Mouse (Mus musculus) T-helper 1 cell (primary cell): ENCODE measurements at regions not wholly inside any gene's neighbourhood (a gene's known extent, or its start where the extent isn't known, plus 50 kb on each side); places are given as distances from the start of the nearest gene placed in this dataset.
"Not testable (repeated sequence)": the region's sequence is repeated elsewhere in the genome, so short reads cannot be mapped to it uniquely, and the experiment has no call there.

Source experiments
- in situ Hi-C: fragments of 300-600 bp; cut with MboI, MseI; formaldehyde crosslinking; loops from one replicate; pipeline ENCODE4 v1.15.1; 2025; ENCODE audit warnings: high pct_unique_total_duplicates

DNA sequence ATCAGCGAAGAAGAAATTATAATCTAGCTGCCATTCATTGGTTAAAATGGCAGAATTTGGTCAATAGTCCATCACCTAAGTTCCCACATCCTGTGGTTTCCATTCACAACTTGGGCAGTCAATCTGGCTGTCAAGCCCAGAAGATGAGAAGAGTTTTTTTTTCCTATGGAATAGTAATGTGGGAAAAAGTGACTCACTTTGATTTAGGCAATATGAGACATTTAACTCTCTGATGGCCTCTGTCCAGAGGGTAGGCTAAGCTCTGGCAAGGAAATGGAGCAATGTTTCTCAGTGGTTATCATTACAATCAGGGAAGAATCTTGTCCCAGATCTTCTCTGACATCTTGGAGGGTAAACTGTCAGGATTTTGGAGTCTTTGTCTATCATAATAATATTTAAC, 367.9 kb downstream of the Ets1 start:
- in situ Hi-C loops: no loop called here

DNA sequence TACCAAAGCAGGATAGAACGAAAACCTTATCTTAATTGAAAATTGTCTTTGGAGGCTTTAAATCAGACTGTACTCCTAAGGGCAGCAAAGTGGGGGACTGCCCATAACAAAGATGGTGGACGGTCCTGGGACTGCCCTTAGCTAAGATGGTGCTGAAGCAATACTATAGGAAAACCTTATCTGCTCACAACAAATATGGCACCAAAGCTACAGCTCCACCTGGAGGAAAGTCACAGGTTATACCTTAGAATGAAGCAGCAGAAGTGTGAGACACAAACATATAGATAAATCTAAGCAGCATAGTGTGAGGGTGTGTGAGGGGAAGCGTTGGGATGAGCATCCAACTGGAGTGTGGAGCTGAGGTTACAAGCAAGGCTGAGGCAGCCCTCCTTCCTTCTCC, 368.5 kb downstream of the Ets1 start:
- in situ Hi-C loops: no loop called here

DNA sequence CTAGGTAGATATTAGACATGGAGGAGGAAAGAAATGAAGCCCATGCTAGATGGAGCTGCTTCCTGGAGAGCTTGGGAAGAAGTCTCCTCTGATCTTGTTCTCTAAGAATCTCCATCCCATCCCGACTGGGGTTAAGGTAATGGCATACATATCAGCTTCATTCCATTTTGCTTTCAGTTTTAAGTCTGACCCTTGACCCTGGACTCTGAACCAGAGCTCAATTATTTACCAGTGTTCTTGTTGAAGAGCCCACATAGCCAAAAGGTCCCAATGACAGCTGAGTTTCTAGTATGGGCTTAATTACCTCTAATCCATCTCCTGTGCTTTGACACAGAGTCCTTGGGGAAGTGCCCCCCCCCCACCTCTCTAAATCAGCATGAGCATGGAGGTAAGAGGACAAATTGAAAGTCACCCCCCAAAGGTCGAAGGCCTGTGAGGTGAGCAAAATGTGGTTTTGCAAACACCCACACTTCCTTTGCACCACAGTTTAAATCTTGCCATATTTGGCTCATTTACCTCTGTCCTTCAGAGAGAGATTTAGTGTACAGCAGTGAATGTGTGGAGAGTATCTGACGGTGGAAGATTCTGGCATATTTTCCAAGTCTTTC, 371.5 kb downstream of the Ets1 start:
- in situ Hi-C loops: no loop called here

DNA sequence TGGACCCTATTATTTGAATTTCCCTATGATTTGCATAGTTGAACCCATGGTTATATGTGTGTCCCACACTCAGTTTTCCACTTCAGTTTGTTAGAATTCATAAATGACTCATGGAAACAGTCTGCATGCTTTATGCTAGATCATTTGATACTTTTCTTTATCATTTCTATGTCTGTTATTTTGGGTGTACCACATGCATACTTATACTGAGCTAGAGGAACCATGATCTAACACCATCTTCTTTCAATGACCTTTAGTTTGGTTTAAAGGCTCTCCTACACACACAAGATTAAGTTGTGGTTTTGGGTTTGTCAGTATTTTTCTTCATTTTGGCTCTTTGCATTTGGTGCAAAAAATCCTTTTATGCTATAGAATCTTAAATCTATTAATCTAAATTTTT, 375.2 kb downstream of the Ets1 start:
- in situ Hi-C loops: no loop called here

DNA sequence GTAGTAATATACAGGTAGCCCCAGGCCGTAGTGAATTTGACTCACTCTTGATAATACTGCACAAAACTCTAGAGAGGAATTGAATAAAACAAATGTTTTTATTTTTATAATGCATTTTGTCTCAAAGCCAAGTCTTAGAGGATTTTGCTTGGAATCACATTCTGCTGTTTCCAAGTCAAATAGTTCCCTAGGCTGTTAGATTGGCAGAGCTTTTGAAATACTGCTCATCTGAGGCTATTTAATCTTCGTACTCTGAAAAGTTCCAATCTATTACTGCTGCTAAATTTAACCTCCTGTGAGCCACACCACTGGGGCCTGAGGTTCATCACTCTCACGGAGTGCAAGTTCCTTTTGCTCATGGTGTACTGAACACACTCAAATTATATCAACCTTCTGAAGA, 399.4 kb downstream of the Ets1 start:
- in situ Hi-C loops: no loop called here

DNA sequence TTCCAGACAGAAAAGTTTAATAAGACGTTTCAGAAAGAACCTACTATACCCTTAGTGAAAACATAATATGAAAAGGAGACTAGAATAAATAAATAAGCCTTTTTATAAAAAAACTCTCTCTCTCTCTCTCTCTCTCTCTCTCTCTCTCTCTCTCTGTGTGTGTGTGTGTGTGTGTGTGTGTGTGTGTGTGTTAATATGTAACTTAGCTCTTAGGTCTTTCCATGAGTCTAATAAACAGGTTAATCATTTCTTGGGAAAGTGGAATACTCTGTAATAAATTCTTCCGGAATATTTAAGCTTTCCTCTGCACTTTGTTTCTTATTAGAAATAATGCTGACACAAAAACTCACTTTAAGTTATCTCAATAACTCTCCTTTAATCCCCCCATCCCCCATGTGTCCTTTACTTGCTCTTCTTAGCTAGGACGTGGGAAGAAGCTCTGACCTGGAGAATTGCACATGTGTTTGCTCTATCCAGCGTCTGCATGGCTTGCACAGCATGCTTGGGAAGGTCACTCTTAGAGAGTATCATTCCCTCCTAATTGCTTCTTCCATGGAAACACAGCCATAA, 403.3 kb downstream of the Ets1 start:
- in situ Hi-C loops: no loop called here

DNA sequence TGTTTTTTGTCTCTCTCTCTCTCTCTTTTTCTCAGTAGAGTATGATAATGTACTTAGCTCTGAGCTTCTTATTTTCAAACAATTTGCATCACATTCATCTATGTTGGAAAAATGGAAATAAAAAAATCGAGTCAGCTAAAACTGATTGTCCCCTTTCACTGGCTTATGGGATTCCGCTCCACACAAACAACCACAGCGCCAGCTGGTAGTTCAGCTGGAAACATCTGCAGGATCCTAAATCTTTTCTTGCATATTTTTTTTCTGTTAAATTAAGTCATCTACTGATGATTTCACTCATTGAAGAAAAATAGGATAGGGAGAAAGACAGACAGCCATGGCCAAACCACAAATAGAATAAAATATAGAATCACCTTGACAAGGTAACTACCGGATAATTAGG, 414.8 kb downstream of the Ets1 start:
- in situ Hi-C loops: no loop called here

DNA sequence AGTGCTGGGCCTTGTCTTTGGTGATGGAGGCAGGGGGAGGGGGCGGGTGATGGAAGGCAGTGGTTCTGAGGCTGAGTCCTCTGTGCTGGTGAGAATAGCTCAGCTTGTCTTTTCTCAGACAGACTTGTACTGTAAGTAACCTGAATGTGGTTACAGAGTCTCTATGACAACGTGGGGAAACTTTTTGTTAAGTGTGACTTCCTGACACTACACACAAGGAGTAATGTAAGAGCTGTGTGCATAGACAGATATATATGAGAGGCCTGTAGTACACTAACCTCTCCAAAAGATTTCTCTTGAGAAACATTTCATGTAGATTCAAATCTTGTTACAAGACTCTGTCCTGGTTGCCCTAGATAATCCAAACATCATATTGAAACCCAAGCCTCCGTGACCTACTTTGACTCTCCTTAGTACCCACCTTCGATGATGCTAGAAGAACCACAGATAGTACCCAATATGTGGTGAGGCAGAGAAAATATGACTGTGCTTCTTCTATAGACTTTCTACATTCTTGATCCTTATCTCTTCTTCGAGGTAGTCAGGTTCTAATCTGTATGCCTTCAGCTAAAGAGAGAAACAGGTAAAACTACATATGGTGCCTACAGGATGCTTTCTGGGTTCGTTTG, 424.7 kb downstream of the Ets1 start:
- in situ Hi-C loops: no loop called here

DNA sequence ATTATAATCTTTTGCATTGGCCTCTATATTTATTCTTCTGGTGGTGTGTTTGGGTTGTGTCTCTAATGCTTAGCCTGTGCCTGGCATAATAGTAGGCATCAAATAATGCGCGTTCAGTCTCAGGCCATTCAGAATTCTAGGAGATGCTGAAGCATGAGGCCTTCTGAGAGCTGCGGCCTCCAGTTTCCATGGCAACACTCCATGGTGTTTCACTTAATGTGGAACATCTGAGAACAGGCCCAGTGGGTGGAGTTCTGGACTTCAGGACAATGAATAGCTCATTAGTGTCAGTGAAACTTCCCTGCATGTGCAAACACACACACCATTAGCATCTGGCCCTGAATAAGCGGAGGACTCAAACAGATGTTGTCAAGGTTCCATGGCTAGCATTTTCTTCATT, 426.5 kb downstream of the Ets1 start:
- in situ Hi-C loops: no loop called here

DNA sequence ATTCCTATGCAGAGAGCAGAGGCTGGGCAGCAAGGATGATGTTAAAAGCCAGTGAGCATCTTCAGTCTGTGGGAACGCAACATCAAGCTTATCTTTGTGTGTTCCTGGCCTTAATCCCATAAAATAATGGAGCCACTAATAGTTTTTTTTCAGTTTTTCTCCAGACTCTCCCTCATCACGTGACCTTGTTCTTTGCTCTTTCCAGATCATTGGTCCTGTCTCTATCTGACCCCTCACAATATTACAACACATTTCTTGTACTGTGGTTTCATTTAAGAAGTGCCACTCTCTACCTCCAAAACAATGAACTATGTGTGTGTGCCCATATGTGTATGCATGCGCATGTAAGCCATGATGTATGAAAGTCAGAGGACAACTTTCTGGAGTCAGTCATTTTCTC, 429.3 kb downstream of the Ets1 start:
- in situ Hi-C loops: no loop called here

DNA sequence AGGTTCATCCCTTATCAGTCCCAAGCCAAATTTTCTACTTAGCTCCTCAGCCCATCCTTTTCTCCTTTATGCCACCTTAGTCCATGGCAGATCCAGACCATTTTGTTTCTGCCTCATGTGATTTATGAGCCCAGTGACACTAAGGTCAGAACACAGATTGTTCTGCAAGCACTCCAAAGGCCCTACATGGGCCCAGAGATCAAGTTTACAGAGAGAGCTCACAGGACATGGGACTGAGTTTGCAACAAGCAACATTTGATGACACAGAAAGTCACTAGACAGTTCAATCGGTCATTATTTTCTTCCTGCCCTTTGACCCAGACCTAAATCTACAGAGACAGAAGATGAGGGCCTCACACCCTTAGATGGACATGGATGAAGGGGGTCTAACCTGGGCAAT, 431.5 kb downstream of the Ets1 start:
- in situ Hi-C loops: no loop called here

DNA sequence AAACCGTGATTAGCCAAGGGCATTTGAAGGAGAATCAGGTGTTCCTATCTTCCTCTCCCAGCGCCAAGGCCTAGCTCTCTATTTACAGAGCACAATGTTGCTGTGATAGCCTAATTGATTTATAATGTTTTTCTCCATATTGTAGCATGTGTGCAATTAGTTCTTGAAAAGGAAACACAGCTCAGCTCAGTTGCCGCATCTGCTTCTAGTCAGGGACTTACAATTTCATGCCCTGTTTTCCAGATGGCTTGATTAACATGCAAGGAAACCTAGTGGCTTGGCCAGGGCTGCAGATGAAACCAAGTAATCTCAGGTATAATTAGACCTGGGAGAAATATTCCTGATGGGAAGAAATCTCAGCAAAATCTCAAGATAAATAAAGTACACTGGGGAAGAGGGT, 434.1 kb downstream of the Ets1 start:
- in situ Hi-C loops: no loop called here

DNA sequence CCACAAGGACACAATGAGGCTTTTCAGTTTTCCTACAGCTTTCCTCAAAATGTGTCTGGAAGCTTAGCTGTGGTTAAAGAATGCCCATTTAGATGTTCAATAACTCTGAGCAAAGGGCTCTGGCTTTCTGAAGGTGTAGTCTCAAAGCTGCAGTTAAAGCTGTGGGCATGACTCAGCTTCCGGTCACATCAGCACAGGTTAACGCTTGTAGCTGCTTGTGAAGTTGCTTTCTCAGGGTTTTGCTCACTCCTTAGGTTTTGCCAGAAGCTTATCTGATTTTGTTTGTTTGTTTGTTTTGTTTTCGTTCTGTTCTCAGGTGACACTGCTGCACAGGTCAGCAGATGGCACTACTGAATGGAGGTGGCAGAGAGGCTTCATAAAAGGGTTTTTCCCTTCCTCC, 444.2 kb downstream of the Ets1 start:
- in situ Hi-C loops: no loop called here

DNA sequence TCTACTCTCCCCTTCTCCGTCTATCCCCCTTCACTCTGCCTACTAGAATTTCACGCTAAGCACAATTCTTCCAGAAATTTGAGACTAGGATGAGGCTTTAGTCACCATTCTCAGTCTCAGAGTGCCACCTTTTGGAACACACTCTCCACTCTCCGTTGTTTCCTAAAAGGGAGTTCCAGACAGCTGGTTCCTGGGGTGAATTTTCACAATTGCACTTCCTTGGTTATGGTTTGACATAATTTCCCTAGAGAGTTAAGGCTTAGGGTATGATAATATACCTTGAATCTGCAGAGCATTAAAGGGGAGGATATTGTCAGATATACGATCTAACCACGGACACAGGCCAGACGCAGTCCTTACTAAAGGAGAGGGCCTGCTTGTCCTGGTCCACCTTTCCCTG, 444.8 kb downstream of the Ets1 start:
- in situ Hi-C loops: no loop called here

DNA sequence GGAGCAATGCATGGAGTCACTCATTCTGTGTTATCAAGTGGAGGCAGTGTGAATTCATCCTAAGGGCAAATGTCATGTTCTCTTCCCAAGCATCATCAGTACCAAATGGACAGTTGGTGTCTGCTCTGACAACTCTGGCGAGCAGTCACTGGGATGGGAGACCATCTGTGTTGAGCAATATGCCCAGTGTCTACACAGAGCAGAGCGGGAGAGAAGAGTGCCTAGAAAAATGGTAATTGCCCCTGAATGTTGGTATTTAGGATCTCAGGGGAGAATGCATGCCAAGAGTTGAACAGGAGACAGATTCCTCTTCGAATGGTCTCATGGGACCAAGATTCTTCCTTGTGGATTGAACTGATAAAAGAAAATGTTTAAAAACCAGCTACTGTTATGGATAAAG, 454.0 kb downstream of the Ets1 start:
- in situ Hi-C loops: loop anchor here (5.0 to 10.0 kb wide), 3 partner anchors 325 to 685 kb away; no protein-coding TSS in a partner anchor

DNA sequence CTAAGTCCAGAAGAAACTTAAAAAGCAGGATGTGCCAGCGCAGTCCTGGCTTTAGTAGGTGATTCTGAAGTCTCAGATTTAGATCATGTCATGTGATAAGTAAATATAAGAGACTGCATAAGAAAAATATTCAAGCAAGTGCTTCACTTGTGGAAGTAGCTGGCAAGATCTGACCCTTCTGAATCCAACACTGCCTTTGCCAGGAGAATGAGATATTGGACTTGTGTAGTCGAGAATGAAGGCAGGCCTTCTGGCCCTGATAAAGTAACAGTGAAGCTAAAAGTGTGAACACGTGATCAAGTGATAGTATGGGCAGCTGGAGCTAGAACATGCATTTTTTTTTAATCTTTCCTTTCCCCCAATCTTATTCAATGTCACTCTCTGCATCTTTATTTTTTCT, 455.6 kb downstream of the Ets1 start:
- in situ Hi-C loops: loop anchor here (10.0 kb wide), 2 partner anchors 327 to 687 kb away; no protein-coding TSS in a partner anchor

DNA sequence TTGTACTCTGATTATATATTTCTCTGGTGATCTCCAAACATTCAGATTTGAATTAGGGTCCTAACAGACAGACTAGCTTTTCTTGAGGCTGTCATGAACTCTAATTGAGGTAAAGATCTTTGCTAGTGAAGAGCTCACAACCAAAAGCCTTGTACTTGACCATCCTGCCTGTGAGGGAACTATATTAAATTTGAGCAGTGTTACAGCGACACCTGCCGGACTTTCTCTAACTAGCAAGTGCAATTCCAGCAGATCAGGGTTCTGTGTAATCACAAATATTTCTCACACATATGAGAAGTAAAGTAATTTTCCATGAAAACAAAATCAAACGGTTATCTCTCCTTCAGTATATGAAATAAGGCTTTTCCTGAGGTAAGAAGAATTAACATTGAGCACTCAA, 459.6 kb downstream of the Ets1 start:
- in situ Hi-C loops: loop anchor here (10.0 kb wide), 2 partner anchors 331 to 691 kb away; no protein-coding TSS in a partner anchor

DNA sequence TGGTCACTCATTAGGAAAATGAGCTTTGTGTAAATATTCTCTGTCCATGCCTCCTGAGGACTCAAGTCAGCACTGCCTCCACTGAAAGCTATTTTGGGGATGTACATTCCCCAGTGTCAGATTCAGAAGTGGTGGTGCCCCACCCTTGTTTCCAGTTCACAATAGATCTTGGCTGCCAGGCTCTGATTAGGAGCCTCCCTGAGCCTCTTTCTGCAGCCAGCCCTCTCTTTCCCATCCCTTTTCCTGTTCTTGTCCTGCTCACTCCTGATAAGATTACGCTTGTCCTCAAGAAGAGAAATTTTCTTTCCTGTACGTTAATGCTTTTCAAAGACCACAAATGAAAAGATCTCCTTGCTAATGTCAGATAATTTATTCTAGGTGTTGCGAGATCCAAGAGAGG, 465.2 kb downstream of the Ets1 start:
- in situ Hi-C loops: loop anchor here (5.0 kb wide), 1 partner anchor 159 kb away; no protein-coding TSS in a partner anchor

DNA sequence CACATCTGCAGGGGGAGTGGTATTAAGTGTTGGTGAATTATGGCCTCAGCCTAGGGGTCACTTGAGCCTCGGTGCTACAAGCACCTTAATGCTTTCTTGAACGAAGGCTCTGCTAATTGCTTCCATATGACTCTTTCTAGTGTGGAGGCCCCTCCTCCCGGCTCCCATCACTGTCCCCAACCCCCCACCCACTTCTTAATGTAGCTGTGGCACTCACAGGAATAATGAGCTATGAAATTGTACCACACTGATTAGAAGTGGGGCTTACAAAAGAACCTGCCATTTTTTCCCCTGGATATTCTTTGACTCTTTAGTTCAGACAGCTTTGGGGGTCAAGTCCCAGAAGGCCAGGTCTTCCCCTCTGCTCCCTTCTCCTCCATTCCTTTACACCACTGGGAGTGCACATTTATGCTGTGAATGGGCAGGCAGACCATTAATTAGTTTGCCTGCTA, 468.6 kb downstream of the Ets1 start:
- in situ Hi-C loops: loop anchor here (5.0 kb wide), 1 partner anchor 162 kb away; no protein-coding TSS in a partner anchor

DNA sequence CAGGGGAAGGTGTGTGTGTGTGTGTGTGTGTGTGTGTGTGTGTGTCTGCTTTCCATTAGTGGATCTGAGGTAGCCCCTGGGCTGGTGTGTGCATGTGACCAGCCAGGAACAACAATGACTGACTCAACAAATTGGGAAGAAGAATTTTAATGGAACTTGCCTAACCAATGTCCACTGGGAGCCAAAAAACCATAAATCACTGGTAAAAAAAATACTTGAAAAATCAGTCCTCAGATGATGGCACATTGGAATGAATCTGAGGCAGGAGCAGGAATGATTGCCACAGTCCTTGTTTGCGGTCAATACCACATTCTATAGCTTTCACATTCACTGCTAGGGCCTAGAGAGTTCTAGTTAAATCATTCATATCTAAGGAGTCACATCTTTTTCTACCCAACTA, 487.8 kb downstream of the Ets1 start:
- in situ Hi-C loops: no loop called here

DNA sequence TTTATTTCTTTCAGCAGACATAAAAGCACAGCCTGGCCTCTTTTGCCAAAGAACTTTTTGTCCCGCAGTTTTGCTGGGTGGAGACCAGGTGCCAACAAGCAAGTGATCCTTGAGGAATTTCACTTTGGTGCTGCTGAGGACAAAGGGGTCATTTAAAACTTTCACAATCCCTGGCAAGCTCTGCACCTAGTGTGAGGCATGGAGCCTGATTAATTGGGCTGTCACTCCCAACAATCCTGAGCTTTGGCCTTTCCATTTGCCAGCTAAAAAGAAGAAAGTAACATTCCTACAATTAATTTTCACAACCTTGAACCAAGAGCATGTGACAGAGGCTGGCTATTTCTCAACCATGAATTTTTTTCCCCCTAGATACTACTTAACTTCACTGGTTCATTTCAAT, 516.2 kb downstream of the Ets1 start:
- in situ Hi-C loops: no loop called here

DNA sequence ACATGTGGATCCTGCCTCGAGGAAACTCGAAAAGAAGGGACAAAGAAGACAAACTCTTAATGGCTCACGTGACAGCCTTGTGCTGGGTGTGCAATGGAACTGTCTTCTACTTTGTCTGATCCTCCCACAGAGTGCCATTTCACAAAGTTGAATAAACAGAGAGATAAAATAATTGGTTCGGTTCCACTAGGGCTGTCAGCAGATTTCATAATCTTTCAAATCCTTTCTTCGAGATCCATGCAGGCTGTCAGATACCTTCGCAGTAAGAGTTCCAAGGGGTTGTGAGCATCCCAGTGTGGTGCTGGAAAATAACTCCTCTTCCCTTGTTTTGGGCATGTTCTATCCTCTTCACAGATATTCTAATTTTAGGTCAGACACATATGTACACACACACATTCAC, 532.1 kb downstream of the Ets1 start:
- in situ Hi-C loops: no loop called here

DNA sequence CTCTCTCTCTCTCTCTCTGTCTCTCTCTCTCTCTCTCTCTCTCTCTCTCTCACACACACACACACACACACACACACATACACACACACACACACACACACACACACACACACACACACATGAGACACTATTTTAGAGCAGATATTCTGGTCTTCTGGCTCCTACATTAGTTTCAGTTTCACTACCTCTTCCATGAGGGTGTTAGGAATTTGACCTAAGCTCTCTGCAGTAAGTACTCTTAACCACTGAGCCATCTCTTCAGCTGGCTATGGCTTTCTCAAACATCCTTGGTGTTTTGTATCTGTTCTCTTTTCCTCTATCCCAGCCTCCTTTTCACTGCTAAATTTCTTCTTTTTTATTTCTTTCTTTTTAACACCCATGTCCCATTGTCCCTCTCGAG, 533.1 kb downstream of the Ets1 start:
- in situ Hi-C loops: not testable (repeated sequence)
